Mouse (Mus musculus) erythroblast, embryonic 14.5 days (primary cell): ENCODE results near the gene Rasl10b.

Experiments
- GATA1 ChIP-seq: IDR thresholded peaks from 2 replicates; pipeline ENCODE4 v1.6.1; 2012; ENCODE audit warnings: low read length, inconsistent platforms, mixed read lengths
- TAL1 ChIP-seq: IDR thresholded peaks from 3 replicates; pipeline ENCODE4 v1.6.1; 2012; ENCODE audit warnings: low read length, inconsistent platforms, mixed read lengths

- no peak for TF ChIP-seq GATA1
- no peak for TF ChIP-seq TAL1
Measured at GRCm38 (mm10) chr11:83364656-83365055, 44.3 kb upstream of the Rasl10b start.
